Mouse (Mus musculus): Measurements from ENCODE around the gene Rnft2. TPM values are rescaled to one million over a fixed set of nuclear protein-coding genes. Genes with fewer than 3 reads are reported as not detected.
A peak's percentile ranks its signal among the peaks of the same experiment; 100 is the strongest.

The Rnft2 gene
- total and polyA plus RNA-seq, 3 experiments, result 0.42 to 0.71 TPM; not detected in 1

GRCm38 (mm10) chr5:118266309-118266708 is 21.4 kb upstream of the Rnft2 start:
- no peak overlapping the region for H3K4me3 ChIP-seq (ENCODE audit: control insufficient read depth in 1 of 2, insufficient read depth in 1 of 2, low read depth in 2 of 2, low read length in 2 of 2)
- H3K36me3 ChIP-seq (ENCODE audit: control insufficient read depth in 1 of 2, insufficient read depth in 2 of 2, low read length in 2 of 2), result no peaks in the 10 kb centered on the region
- no peak overlapping the region for H3K27ac ChIP-seq (ENCODE audit: control insufficient read depth, low read depth, low read length)
- H3K79me2 ChIP-seq (ENCODE audit: control insufficient read depth, insufficient read depth, low read length, poor library complexity), result no peaks in the 10 kb centered on the region
- DNase-seq (ENCODE audit: low read depth, low spot score), result peak; percentile 30
- TF ChIP-seq RAD21 (IDR thresholded peaks at IDR 0.05; ENCODE audit: low read depth, low read length) (peak; percentile 31), SMC3 (IDR thresholded peaks at IDR 0.05; ENCODE audit: low read depth, low read length) (peak; percentile 41), CHD2 (IDR thresholded peaks at IDR 0.05; ENCODE audit: low read length) (no peak), CTCF (IDR thresholded peaks at IDR 0.05 in 2 of 3, conservative IDR thresholded peaks at IDR 0.05 in 1 of 3; ENCODE audit: control insufficient read depth in 1 of 3, insufficient read depth in 1 of 3, low read depth in 2 of 3, low read length in 3 of 3, poor library complexity in 1 of 3, severe bottlenecking in 1 of 3) (peak; percentile 28 to 53 (median 48)), TAL1 (IDR thresholded peaks at IDR 0.05; ENCODE audit: low read length) (no peak), ZMIZ1 (IDR thresholded peaks at IDR 0.05; ENCODE audit: low read depth, low read length) (no peak), JUND (IDR thresholded peaks at IDR 0.05; ENCODE audit: low read depth, low read length) (no peak), TBP (IDR thresholded peaks at IDR 0.05; ENCODE audit: low read depth, low read length) (no peak), BHLHE40 (IDR thresholded peaks at IDR 0.05; ENCODE audit: borderline replicate concordance, low read depth, low read length) (no peak)
- no peaks in the 10 kb centered on the region for H3K9me3 ChIP-seq (replicated peaks; ENCODE audit: insufficient read depth, low read length)
- H3K4me1 ChIP-seq (ENCODE audit: control insufficient read depth in 1 of 2, insufficient read depth in 2 of 2, low read length in 2 of 2), result no peaks in the 10 kb centered on the region
- no peak overlapping the region for H3K9ac ChIP-seq (ENCODE audit: control insufficient read depth, low read depth, low read length, poor library complexity, severe bottlenecking)
- no peaks in the 10 kb centered on the region; a peak in 1 of 4 replicates for H3K27me3 ChIP-seq (ENCODE audit: control insufficient read depth in 1 of 2, insufficient read depth in 2 of 2, low read length in 2 of 2)

- H3K4me1 ChIP-seq (ENCODE audit: control insufficient read depth in 1 of 2, insufficient read depth in 2 of 2, low read length in 2 of 2), result no peaks in the 10 kb centered on the region
- H3K9ac ChIP-seq (ENCODE audit: control insufficient read depth, low read depth, low read length, poor library complexity, severe bottlenecking), result no peak overlapping the region
- H3K27me3 ChIP-seq (ENCODE audit: control insufficient read depth in 1 of 2, insufficient read depth in 2 of 2, low read length in 2 of 2), result no peaks in the 10 kb centered on the region
- TF ChIP-seq ZMIZ1 (IDR thresholded peaks at IDR 0.05; ENCODE audit: low read depth, low read length) (no peak), USF2 (IDR thresholded peaks at IDR 0.05; ENCODE audit: borderline replicate concordance in 1 of 2, insufficient read depth in 1 of 2, low read depth in 1 of 2, low read length in 2 of 2) (no peak), MAX (IDR thresholded peaks at IDR 0.05; ENCODE audit: low read length) (no peak), JUND (IDR thresholded peaks at IDR 0.05; ENCODE audit: low read depth, low read length) (no peak), TAL1 (IDR thresholded peaks at IDR 0.05; ENCODE audit: low read length) (no peak), ZNF384 (IDR thresholded peaks at IDR 0.05; ENCODE audit: low read depth, low read length) (no peak), RAD21 (IDR thresholded peaks at IDR 0.05; ENCODE audit: low read depth, low read length) (no peak), KAT2A (conservative IDR thresholded peaks at IDR 0.05; ENCODE audit: low read depth, low read length) (no peak), BHLHE40 (IDR thresholded peaks at IDR 0.05; ENCODE audit: borderline replicate concordance, low read depth, low read length) (no peak), CHD1 (IDR thresholded peaks at IDR 0.05; ENCODE audit: low read depth, low read length) (no peak), MXI1 (IDR thresholded peaks at IDR 0.05; ENCODE audit: low read depth, low read length) (no peak), MAZ (IDR thresholded peaks at IDR 0.05; ENCODE audit: low read depth, low read length) (no peak), MYB (IDR thresholded peaks at IDR 0.05; ENCODE audit: low read depth, low read length) (no peak)
- no peak overlapping the region for H3K4me3 ChIP-seq (ENCODE audit: control insufficient read depth in 1 of 2, insufficient read depth in 1 of 2, low read depth in 2 of 2, low read length in 2 of 2)
- no peaks in the 10 kb centered on the region for H3K36me3 ChIP-seq (ENCODE audit: control insufficient read depth in 1 of 2, insufficient read depth in 2 of 2, low read length in 2 of 2)
- DNase-seq (ENCODE audit: low read depth, low spot score), result no peak
- no peak overlapping the region for H3K27ac ChIP-seq (ENCODE audit: control insufficient read depth, low read depth, low read length)
- no peaks in the 10 kb centered on the region for H3K79me2 ChIP-seq (ENCODE audit: control insufficient read depth, insufficient read depth, low read length, poor library complexity)
- H3K9me3 ChIP-seq (replicated peaks; ENCODE audit: insufficient read depth, low read length), result no peaks in the 10 kb centered on the region
Measured at GRCm38 (mm10) chr5:118265366-118265765, 20.4 kb upstream of the Rnft2 start.
